Mouse (Mus musculus) embryonic fibroblast, embryonic 13.5 days (primary cell): Measurements from ENCODE around the gene Krt88.
A peak's percentile ranks its signal among the peaks of the same experiment; 100 is the strongest.

Source experiments
- CTCF ChIP-seq: IDR thresholded peaks from 2 replicates; pipeline ENCODE4 v1.5.1; 2011; ENCODE audit warnings: mild to moderate bottlenecking, control low read depth, low read length, moderate library complexity, borderline replicate concordance; ENCODE audit not compliant: insufficient read depth
- POLR2A ChIP-seq: IDR thresholded peaks from 2 replicates; pipeline ENCODE4 v1.6.1; 2011; ENCODE audit warnings: low read depth, mild to moderate bottlenecking, control low read depth, low read length, moderate library complexity

- TF ChIP-seq CTCF (peak; percentile 43; the same call in 1 of the 2 replicates), POLR2A (no peak)
These were observed 31.6 kb downstream of the Krt88 start for GRCm38 (mm10) chr15:101479007-101479665.
